Mouse (Mus musculus) lung, postnatal 10 days (tissue): ENCODE measurements around the gene Fignl2.
"Not testable (repeated sequence)": the region's sequence is repeated elsewhere in the genome, so short reads cannot be mapped to it uniquely, and the experiment has no call there.

Experiments used
- DNase-seq: peaks from one replicate; pipeline ENCODE4 v3.0.0; 2021

The Fignl2 gene

GRCm38 (mm10) chr15:101077813-101078730 lies at the start of gene Fignl2:
Gene Fignl2 (minus strand): TSS chr15:101078567.
- DNase-seq, result peak; percentile 65

DNA sequence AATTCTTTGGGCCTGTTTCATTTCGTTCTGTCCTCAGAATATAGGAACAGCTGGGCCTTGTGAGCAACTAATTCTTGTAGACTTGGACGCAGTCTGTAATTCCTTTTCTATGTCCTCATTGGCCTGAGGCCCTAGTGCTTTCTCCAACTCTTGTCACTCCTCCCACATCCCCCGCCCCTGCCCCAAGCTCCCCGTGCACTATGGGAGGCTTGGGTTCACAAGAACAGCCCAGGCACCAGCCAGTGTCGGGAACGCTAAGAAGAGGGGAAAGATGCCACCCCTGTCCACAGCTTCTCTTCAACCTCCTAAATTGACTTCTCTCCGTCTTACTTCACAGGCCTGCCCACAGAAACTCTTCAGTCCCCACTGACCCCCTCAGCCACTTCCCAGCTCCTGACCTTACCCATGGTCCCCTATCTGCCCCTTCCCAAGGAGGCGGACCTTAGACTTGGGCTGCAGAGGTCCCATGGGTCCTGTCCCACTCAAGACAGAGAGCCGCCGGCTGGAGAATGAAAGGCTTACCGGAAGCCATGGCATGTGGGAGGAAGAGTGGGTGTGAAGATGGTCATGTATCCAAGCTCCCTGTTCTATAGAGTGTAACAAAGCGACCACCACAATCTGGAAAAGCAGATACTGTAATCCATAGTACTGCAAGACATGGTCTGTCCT lies 48.6 kb upstream of the Fignl2 start:
- DNase-seq, result peak; percentile 89

DNA sequence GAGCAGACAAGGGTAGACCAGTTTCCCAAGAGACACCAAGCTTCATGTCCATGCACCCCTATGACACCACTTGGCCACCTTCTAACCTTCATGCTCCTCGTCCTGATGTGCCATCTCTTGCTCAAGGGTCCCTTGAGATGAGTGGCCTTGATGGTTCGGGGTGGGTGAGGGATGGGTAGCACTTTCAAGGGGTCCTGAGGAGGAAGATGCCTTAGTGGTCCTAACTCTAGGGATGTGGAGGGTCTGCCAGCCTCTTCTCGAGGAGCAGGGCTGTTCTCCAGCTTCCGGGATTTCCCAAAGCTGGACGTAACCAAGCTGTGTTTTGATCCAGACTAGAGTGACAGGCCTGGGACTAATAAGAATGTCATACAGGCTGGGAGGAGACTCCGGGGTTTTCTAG lies 47.2 kb upstream of the Fignl2 start:
- no peak for DNase-seq

- peak; percentile 79 for DNase-seq
These were observed 44.8 kb upstream of the Fignl2 start for GRCm38 (mm10) chr15:101123202-101123601.

DNA sequence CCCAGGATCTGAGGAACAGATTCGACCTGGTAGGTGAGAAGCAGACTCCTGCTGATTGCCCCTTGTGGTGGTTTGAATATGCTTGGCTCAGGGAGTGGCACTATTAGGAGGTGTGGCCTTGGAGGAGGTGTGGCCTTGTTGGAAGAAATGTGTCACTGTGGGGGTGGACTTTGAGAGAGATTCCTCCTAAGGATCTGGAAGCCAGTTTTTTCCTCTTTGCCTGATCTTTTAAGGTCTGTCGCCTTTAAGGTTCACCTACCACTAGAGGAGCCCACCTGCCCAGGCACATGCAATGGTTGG lies 43.9 kb upstream of the Fignl2 start:
- DNase-seq, result peak; percentile 82

GRCm38 (mm10) chr15:101121411-101122289 lies 43.3 kb upstream of the Fignl2 start:
- no peak for DNase-seq

DNA sequence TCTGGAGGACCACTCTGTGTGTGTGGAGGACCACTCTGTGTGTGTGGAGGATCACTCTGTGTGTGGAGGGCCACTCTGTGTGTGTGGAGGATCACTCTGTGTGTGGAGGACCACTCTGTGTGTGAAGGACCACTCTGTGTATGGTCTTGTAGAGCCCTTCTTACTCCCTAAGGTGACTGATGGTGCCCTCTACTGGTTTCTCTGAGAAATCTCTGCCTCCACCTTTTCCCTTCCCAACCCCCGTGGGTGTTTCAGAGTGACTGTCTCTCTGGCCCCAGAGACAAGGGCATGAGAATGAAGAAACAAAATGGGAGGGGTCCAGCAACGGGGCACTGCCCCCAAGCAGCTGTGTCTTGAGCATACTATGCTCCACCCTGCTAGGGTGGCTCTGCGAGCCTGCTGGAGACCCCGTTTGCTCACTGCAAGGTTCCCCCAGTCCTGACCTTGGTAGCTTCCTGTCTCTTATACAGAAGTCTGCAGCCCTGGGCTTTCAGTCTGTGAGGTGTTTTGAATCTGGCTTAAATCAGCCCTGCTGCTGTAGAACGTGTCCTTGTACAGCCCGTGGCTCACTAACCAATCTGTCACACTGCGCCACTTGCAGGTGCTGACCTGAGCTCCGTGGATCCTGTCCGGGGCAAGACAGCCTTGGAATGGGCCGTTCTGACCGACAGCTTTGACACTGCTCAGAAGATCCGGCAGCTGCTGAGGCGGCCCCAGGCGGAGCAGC lies 40.2 kb upstream of the Fignl2 start:
- peak; percentile 73 for DNase-seq

DNA sequence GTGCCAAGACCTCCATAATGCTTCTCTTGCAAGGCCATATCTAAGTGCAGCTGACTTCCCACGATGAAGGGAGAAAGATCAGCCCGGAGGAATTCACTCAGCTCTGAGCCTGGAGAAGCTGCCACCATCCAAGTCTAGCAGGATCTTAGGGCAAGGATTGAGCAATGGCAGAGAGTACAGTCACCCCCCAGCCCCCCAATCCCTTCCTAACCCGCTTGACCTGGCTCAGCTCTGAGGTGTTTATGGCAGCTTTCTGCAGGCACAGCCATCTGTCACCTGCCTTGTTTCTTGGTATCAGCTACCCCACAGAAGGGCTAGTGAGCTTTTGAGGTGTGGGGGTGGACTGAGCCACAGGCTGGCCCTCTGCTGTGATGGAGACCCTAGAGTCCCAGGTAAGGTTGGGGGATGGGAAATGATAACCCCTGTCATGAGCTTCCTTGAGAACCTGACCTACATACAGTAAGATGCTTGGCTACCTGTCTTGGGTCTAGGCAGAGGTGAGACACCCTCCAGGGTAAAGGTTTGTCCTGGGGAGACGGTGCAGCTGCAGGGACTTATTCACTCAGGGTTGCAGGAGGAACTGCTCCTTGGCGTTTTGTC lies 37.2 kb upstream of the Fignl2 start, which contains the start of gene Ankrd33:
Gene Ankrd33 (plus strand): TSS at position 245 of the 600 bp plus-strand sequence.
- DNase-seq, result no peak

DNA sequence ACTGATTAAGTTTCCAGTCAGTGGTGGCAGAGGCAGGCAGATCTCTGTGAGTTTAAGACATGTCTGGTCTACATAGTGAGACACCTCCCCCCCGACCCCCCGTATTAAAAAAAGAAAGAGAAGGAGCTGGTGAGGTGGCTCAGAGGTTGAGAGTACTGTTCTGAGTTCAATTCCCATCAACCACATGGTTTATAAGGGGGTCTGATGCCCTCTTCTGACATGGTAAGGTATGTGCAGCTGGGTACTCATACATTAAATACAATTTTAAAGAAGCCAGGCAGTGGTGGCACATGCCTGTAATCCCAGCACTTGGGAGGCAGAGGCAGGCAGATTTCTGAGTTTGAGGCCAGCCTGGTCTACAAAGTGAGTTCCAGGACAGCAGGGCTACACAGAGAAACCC lies 35.4 kb upstream of the Fignl2 start:
- not testable (repeated sequence) for DNase-seq

GRCm38 (mm10) chr15:101113176-101113575 lies 34.8 kb upstream of the Fignl2 start:
- peak; percentile 85 for DNase-seq

DNA sequence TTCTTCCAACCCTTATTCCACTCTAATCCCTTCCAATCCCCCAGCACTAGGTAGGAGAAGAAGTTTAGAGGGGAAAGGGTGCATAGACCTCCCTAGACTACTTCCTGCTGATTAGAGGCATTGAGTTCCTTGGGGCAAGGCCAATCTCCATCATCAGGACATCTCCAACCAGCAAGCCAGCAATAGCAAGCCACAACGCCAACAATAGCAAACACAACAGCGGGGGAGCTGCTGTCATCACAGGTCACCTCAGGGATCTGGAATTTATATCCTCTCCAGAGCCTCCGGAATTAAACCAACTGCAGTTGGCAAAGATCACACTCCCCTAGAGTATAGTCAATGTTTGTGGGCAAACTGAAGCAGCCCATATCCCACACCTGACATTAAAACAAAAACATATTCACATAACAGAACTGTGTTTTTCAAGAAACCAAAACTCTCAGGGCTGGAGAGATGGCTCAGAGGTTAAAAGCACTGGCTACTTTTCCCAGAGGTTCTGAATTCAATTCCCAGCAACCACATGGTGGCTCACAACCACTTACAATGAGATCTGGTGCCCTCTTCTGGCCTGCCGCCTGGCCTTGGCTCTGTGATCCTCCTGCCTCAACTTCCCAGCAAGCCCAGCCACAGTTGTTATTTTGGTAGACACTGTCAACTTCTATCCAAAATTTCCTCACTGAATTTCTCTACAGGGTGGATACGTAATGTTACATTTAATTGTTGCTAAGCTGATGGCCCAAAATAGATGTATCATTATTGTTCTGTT lies 29.7 kb upstream of the Fignl2 start:
- DNase-seq, result no peak

- no peak for DNase-seq
These were observed 27.6 kb upstream of the Fignl2 start for GRCm38 (mm10) chr15:101106011-101106410.

GRCm38 (mm10) chr15:101105496-101105994 lies 27.2 kb upstream of the Fignl2 start:
- DNase-seq, result peak; percentile 89

- no peak for DNase-seq
These were observed 25.4 kb upstream of the Fignl2 start for GRCm38 (mm10) chr15:101103605-101104304.

DNA sequence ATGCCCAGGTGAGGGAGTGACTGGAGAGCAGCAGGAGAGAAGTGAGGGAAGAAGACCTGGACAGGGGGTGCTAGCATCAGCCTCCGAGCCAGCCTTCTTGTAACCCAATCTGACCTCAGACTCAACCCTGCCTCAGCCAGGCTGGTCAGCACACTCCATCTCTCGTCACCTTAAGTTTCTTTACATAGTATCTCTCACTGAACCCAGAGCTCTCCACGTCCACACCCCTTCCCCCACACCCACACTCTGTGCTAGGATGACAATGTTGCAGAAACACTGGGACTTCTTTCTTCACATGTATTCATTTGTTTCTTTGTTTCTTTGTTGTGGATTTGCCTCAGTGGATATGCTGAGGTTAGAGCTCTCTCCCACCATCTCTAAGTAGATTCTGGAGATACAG lies 22.6 kb upstream of the Fignl2 start:
- DNase-seq, result no peak

DNA sequence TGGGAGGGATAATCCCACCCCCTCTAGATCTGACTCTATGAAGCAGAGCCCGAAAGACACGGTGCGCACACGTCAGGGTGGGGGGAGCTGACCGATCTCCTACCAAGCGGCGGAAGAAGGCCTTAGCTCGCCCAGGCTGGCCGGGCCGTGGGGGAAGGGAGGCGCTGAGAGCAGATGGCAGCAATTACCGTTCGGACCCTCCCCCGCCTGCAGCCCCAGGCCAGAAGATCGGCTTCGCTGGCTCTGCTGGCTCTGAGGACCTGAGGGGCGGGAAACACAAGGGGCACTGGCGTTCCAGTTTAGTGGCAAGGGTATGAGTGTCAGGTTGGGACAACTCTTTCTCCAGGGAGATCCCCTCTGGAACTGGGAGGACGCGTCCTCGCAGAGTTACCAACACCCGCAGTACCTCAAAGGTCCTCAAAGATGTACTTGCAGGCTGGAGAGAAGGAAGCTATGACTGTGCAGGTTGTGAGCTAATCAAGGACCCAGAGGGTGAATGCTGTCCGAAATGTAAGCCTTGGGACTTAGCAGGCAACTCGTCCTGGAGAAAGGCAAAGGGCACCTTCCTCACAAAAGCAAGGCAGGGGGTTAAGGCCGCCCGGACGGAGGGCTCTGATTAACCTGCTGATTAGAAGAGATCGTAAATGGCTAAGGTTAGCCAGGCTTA lies 19.8 kb upstream of the Fignl2 start:
- DNase-seq, result peak; percentile 54

GRCm38 (mm10) chr15:101095392-101095791 lies 17.0 kb upstream of the Fignl2 start:
- DNase-seq, result no peak

DNA sequence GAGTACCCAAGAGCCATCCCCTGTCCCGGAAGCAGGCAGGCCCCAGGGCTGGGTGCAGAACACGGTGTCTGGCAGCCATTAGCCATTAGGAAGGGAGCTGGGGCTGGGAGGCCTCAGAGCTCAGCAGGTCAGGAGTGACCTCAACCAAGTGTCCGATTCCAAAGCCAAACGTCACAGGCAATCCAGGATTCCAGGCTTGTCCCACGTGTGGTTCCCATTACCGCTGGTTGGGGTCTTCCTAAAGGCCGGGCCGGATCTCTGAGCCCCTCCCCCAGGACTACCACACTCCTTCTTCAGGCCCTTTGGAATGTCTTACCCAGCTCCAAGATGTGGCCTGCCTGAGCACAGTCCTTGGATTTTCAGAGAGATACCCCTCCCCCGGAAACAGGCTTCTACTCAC lies 16.6 kb upstream of the Fignl2 start:
- DNase-seq, result no peak

DNA sequence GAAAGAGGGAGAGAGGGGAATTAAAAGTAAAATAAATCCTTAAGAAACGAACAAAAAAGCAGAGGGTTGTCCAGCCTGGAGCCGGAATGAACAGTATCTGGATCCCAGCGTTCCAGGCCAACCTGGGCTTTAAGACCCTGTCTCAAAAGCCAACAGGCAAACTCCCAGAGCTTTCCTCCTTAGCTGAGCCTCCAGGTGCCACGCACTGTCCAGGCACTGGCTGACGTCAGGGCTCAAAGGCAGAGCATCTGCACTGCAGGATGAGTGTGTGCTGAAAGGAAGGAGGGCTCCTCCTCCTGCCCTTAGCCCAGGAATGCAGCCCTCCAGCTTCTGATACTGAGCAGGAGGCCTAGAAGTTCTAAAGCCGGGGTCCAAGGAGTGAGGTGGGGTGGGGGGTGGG lies 15.6 kb upstream of the Fignl2 start:
- no peak for DNase-seq
